Comparison of ENCODE assay signal across 11 mouse cellular contexts in genomic region chr15:81398189-81398588, GRCm38 (mm10). TPM values are rescaled to one million over a fixed set of nuclear protein-coding genes. Genes with fewer than 3 reads are reported as not detected.
DNase-seq lines count a peak whose midpoint lies in the region; ATAC-seq and TF ChIP-seq lines count a peak whose summit lies in the region.
"Had no signal": no experiment of that assay in that cellular context is flagged by ENCODE, and none has a peak within 500 bp of the region (broad histone marks: within the 10 kb centered on the region; RNA-seq: fewer than 3 reads in every experiment).

No protein-coding gene starts in this region.

- H3K9me3 ChIP-seq in heart, embryonic 16.5 days (replicated peaks; ENCODE audit: control insufficient read depth, low read length) = no peaks in the 10 kb centered on the region
- no peaks in the 10 kb centered on the region for H3K9me3 ChIP-seq in hindbrain, postnatal 0 days (ENCODE audit: low read length)
- H3K9me3 ChIP-seq in midbrain, embryonic 15.5 days = no peaks in the 10 kb centered on the region

- no peak for ATAC-seq in heart, embryonic 16.5 days (replicated peaks; ENCODE audit: extremely low read depth, insufficient read depth, low FRiP score)
- ATAC-seq in hindbrain, postnatal 0 days = no peak
- ATAC-seq in midbrain, embryonic 15.5 days (replicated peaks) = no peak
- no peak for ATAC-seq in inflammation-experienced regulatory T-cells, adult 6 months

- DNase-seq in heart, adult 9 months (ENCODE audit: low spot score in 2 of 2) = no peak
- no peak for DNase-seq in hindbrain, postnatal 0 days (ENCODE audit: low spot score)
- DNase-seq in frontal cortex, postnatal 25 days (ENCODE audit: low spot score in 2 of 2) = no peak
- DNase-seq in cerebellum, postnatal 36 days = no peak
- DNase-seq: cerebellum, adult 8-10 months; right cerebral cortex, postnatal 14 days had no signal

- H3K27me3 ChIP-seq in heart, embryonic 16.5 days (ENCODE audit: control insufficient read depth, insufficient read depth, low read length) = no peaks in the 10 kb centered on the region
- no peaks in the 10 kb centered on the region for H3K27me3 ChIP-seq in hindbrain, postnatal 0 days (ENCODE audit: insufficient read depth, low read length)
- H3K27me3 ChIP-seq in midbrain, embryonic 15.5 days (replicated peaks) = no peaks in the 10 kb centered on the region

- peak overlapping the region; percentile 96 for H3K9ac ChIP-seq in heart, embryonic 16.5 days (ENCODE audit: low read length)
- H3K9ac ChIP-seq in hindbrain, postnatal 0 days (replicated peaks; ENCODE audit: low read length) = peak overlapping the region; percentile 91
- H3K9ac ChIP-seq in midbrain, embryonic 15.5 days = peak overlapping the region; percentile 80

- H3K4me2 ChIP-seq in heart, embryonic 16.5 days (ENCODE audit: low read depth, low read length) = peak overlapping the region; percentile 82
- peak overlapping the region; percentile 70 for H3K4me2 ChIP-seq in hindbrain, postnatal 0 days (ENCODE audit: low read depth, low read length)
- peak overlapping the region; percentile 78 for H3K4me2 ChIP-seq in midbrain, embryonic 15.5 days

- no peak for TF ChIP-seq CTCF in hindbrain, postnatal 0 days (IDR thresholded peaks at IDR 0.05; ENCODE audit: low read depth)

- peak overlapping the region; percentile 96 for H3K4me3 ChIP-seq in heart, embryonic 16.5 days (ENCODE audit: low read length)
- peak overlapping the region; percentile 96 for H3K4me3 ChIP-seq in brown adipose tissue, adult 24 weeks (ENCODE audit: insufficient read depth, low read depth, low read length)
- peak overlapping the region; percentile 94 for H3K4me3 ChIP-seq in hindbrain, postnatal 0 days (ENCODE audit: low read length)
- peak overlapping the region; percentile 72 for H3K4me3 ChIP-seq in midbrain, embryonic 15.5 days

- no peaks in the 10 kb centered on the region for H3K36me3 ChIP-seq in heart, embryonic 16.5 days (ENCODE audit: control insufficient read depth, insufficient read depth)
- H3K36me3 ChIP-seq in hindbrain, postnatal 0 days (ENCODE audit: insufficient read depth, low read length) = no peaks in the 10 kb centered on the region
- no peaks in the 10 kb centered on the region for H3K36me3 ChIP-seq in midbrain, embryonic 15.5 days (replicated peaks)

- peak overlapping the region; percentile 97; the same call in 1 of the 2 replicates for H3K27ac ChIP-seq in heart, embryonic 16.5 days (ENCODE audit: low read length)
- H3K27ac ChIP-seq in brown adipose tissue, adult 24 weeks (replicated peaks; ENCODE audit: low read depth, low read length) = no peak overlapping the region
- H3K27ac ChIP-seq in hindbrain, postnatal 0 days = peak overlapping the region; percentile 97; the same call in 1 of the 2 replicates
- no peak overlapping the region for H3K27ac ChIP-seq in midbrain, embryonic 15.5 days

- H3K4me1 ChIP-seq in heart, embryonic 16.5 days (ENCODE audit: control insufficient read depth, insufficient read depth, low read length) = peaks cover 15% of the 10 kb centered on the region
- no peaks in the 10 kb centered on the region for H3K4me1 ChIP-seq in brown adipose tissue, adult 24 weeks (ENCODE audit: control insufficient read depth, insufficient read depth, insufficient read length, low read length)
- peaks cover 6% of the 10 kb centered on the region; the same call in 1 of the 2 replicates for H3K4me1 ChIP-seq in hindbrain, postnatal 0 days (ENCODE audit: insufficient read depth, low read length)
- H3K4me1 ChIP-seq in midbrain, embryonic 15.5 days = peaks cover 32% of the 10 kb centered on the region

RNA-seq across cellular contexts. Expression of gene St13, which starts 1.7 kb away (rescaled TPM):
- polyA plus RNA-seq in heart, embryonic 16.5 days (2015; fragmentation: Nextera tagmentation; extraction: Ambion mirVana) = 104 and 121 TPM in 2 replicates
- 181 and 325 TPM in 2 replicates for polyA plus RNA-seq in brown adipose tissue, adult 24 weeks (2012; ENCODE audit: insufficient read depth, insufficient read length, missing spikeins)
- total RNA-seq in hindbrain, postnatal 0 days (2014; rRNA removed) = 83.8 and 87.8 TPM in 2 replicates
- 209 and 221 TPM in 2 replicates for polyA plus RNA-seq in hindbrain, postnatal 0 days (2015; fragmentation: Nextera tagmentation; extraction: Ambion mirVana)
- 180 and 190 TPM in 2 replicates for polyA plus RNA-seq in midbrain, embryonic 15.5 days (2015; fragmentation: Nextera tagmentation; extraction: Ambion mirVana)
- 100 to 1,000 TPM; 170 to 193 (median 179) TPM for polyA plus RNA-seq in inflammation-experienced regulatory T-cells, adult 6 months (2017; shearing (Covaris generic))

RNA-seq across cellular contexts. Expression of gene Xpnpep3, which starts 1.7 kb away (rescaled TPM):
- 10.7 and 11.2 TPM in 2 replicates for polyA plus RNA-seq in heart, embryonic 16.5 days (2015; fragmentation: Nextera tagmentation; extraction: Ambion mirVana)
- 15.6 and 33.2 TPM in 2 replicates for polyA plus RNA-seq in brown adipose tissue, adult 24 weeks (2012; ENCODE audit: insufficient read depth, insufficient read length, missing spikeins)
- 7.7 and 12.7 TPM in 2 replicates for total RNA-seq in hindbrain, postnatal 0 days (2014; rRNA removed)
- polyA plus RNA-seq in hindbrain, postnatal 0 days (2015; fragmentation: Nextera tagmentation; extraction: Ambion mirVana) = 6.5 and 6.7 TPM in 2 replicates
- 9.5 and 11.2 TPM in 2 replicates for polyA plus RNA-seq in midbrain, embryonic 15.5 days (2015; fragmentation: Nextera tagmentation; extraction: Ambion mirVana)
- 1 to 10 TPM; 6.8 to 8.8 (median 8.2) TPM for polyA plus RNA-seq in inflammation-experienced regulatory T-cells, adult 6 months (2017; shearing (Covaris generic))

RNA-seq across cellular contexts. Expression of gene Dnajb7, which starts 9.9 kb away (rescaled TPM):
- polyA plus RNA-seq in heart, embryonic 16.5 days (2015; fragmentation: Nextera tagmentation; extraction: Ambion mirVana) = 1.2 and 1.7 TPM in 2 replicates
- polyA plus RNA-seq in brown adipose tissue, adult 24 weeks (2012; ENCODE audit: insufficient read depth, insufficient read length, missing spikeins) = not detected in 2 replicates
- not detected in 2 replicates for total RNA-seq in hindbrain, postnatal 0 days (2014; rRNA removed)
- 0.43 and 0.44 TPM in 2 replicates for polyA plus RNA-seq in hindbrain, postnatal 0 days (2015; fragmentation: Nextera tagmentation; extraction: Ambion mirVana)
- 1.6 and 1.9 TPM in 2 replicates for polyA plus RNA-seq in midbrain, embryonic 15.5 days (2015; fragmentation: Nextera tagmentation; extraction: Ambion mirVana)
- polyA plus RNA-seq in inflammation-experienced regulatory T-cells, adult 6 months (2017; shearing (Covaris generic)) = 1 to 10 TPM; 2.1 to 3.2 (median 2.2) TPM
- total RNA-seq: left cerebral cortex, adult 8-10 months had no signal

RNA-seq across cellular contexts. Expression of gene Slc25a17, which starts 37.6 kb away (rescaled TPM):
- 56.3 and 61.8 TPM in 2 replicates for polyA plus RNA-seq in heart, embryonic 16.5 days (2015; fragmentation: Nextera tagmentation; extraction: Ambion mirVana)
- polyA plus RNA-seq in brown adipose tissue, adult 24 weeks (2012; ENCODE audit: insufficient read depth, insufficient read length, missing spikeins) = 109 and 113 TPM in 2 replicates
- total RNA-seq in hindbrain, postnatal 0 days (2014; rRNA removed) = 57.9 and 66.3 TPM in 2 replicates
- polyA plus RNA-seq in hindbrain, postnatal 0 days (2015; fragmentation: Nextera tagmentation; extraction: Ambion mirVana) = 110 and 113 TPM in 2 replicates
- polyA plus RNA-seq in midbrain, embryonic 15.5 days (2015; fragmentation: Nextera tagmentation; extraction: Ambion mirVana) = 132 and 138 TPM in 2 replicates
- polyA plus RNA-seq in inflammation-experienced regulatory T-cells, adult 6 months (2017; shearing (Covaris generic)) = 100 to 1,000 TPM in 1 of 3 experiments, 10 to 100 TPM in 2; 94.4 to 105 (median 99.3) TPM

Comparison
In these comparisons a context has a peak if more than half of its experiments do, and no peak if none do; other contexts are left out.
1. H3K27ac ChIP-seq: peak in heart, embryonic 16.5 days (single experiment) and hindbrain, postnatal 0 days (single experiment); none in brown adipose tissue, adult 24 weeks (single experiment) and midbrain, embryonic 15.5 days (single experiment).
2. Peak in every context shown above with its lines, with median percentiles within 50 percentile points of each other: H3K4me2 ChIP-seq, H3K4me3 ChIP-seq and H3K9ac ChIP-seq.